Mouse (Mus musculus): ENCODE data around the gene Tmem19. TPM values are rescaled to one million over a fixed set of nuclear protein-coding genes. Genes with fewer than 3 reads are reported as not detected.

The Tmem19 gene
- polyA plus RNA-seq, 1 experiment from 2014 or later: 28.5 TPM

GRCm38 (mm10) chr10:115298683-115299082, 63.6 kb downstream of the Tmem19 start:
- no peak overlapping the region for H3K9ac ChIP-seq (ENCODE audit: low read length)
- H3K4me1 ChIP-seq (ENCODE audit: control insufficient read depth, insufficient read depth, low read length): no peaks in the 10 kb centered on the region
- H3K4me2 ChIP-seq (ENCODE audit: low read depth, low read length): no peak overlapping the region
- no peak overlapping the region for H3K27ac ChIP-seq (ENCODE audit: low read length)
- ATAC-seq (ENCODE audit: insufficient read depth, low FRiP score): no peak
- 88% methylated on average over 4 of the region's 4 CpGs for whole genome bisulfite sequencing
- H3K4me3 ChIP-seq (replicated peaks; ENCODE audit: low read length): no peak overlapping the region
- H3K27me3 ChIP-seq (ENCODE audit: control insufficient read depth, insufficient read depth, low read length): no peaks in the 10 kb centered on the region
- H3K9me3 ChIP-seq (replicated peaks; ENCODE audit: control insufficient read depth, low read length): no peaks in the 10 kb centered on the region
- H3K36me3 ChIP-seq (ENCODE audit: control insufficient read depth, insufficient read depth, low read length): peaks cover 7% of the 10 kb centered on the region; the same call in 1 of the 2 replicates

DNA sequence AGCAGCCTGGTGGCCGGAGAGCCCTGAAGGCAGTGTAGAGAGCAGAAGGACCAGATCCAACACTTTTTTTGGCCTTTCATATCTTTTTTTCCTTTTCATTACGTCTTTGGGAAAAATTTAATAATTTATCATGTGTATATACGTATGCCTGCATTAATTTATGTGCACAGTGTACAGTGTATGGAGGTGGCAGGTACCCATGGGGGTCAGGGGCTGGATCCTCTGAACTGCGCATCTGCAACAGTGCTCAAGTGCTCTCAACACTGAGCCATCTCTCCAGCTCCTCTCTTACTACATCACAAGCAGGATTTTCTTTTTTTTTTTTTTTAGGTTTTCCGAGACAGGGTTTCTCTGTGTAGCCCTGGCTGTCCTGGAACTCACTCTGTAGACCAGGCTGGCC, 64.7 kb downstream of the Tmem19 start:
- 83% methylated on average over 5 of the region's 5 CpGs for WGBS
- Histone ChIP-seq H3K4me1 (ENCODE audit: control insufficient read depth, insufficient read depth, low read length) (no peaks in the 10 kb centered on the region), H3K36me3 (ENCODE audit: control insufficient read depth, insufficient read depth, low read length) (peaks cover 7% of the 10 kb centered on the region; the same call in 1 of the 2 replicates), H3K27ac (ENCODE audit: low read length) (no peak overlapping the region), H3K27me3 (ENCODE audit: control insufficient read depth, insufficient read depth, low read length) (no peaks in the 10 kb centered on the region), H3K9ac (ENCODE audit: low read length) (no peak overlapping the region), H3K4me3 (replicated peaks; ENCODE audit: low read length) (no peak overlapping the region), H3K9me3 (replicated peaks; ENCODE audit: control insufficient read depth, low read length) (no peaks in the 10 kb centered on the region), H3K4me2 (ENCODE audit: low read depth, low read length) (no peak overlapping the region)
- no peak for ATAC-seq (ENCODE audit: insufficient read depth, low FRiP score)

DNA sequence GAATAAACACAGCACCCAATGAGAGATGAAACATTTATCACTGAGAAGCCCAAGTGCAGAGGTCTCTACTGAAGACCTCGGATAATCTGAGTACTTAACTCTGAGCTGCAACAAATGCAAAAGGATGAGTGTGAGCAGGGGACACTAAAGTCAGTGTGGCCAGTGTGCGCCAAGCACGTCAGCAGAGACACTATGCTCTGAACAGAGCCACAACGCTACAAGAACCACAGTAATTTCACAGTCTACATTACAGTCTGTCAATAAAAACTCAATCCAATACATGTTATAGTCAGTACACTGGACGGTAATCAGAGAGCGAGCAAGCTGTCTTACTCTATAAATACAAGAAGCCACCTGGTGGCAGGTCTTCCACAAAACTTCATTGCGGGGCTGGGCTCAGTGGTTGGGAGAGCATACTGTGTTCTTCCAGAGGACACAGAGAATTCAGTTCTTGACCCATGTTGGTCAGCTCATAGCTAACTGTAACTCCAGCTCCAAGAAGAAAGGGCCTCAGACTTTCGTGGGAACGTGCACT, 65.8 kb downstream of the Tmem19 start:
- Histone ChIP-seq H3K4me1 (ENCODE audit: control insufficient read depth, insufficient read depth, low read length) (no peaks in the 10 kb centered on the region), H3K4me3 (replicated peaks; ENCODE audit: low read length) (no peak overlapping the region), H3K27ac (ENCODE audit: low read length) (no peak overlapping the region), H3K9ac (ENCODE audit: low read length) (no peak overlapping the region), H3K9me3 (replicated peaks; ENCODE audit: control insufficient read depth, low read length) (no peaks in the 10 kb centered on the region), H3K4me2 (ENCODE audit: low read depth, low read length) (no peak overlapping the region), H3K27me3 (ENCODE audit: control insufficient read depth, insufficient read depth, low read length) (no peaks in the 10 kb centered on the region), H3K36me3 (ENCODE audit: control insufficient read depth, insufficient read depth, low read length) (peaks cover 13% of the 10 kb centered on the region; the same call in 1 of the 2 replicates)
- no peak for ATAC-seq (ENCODE audit: insufficient read depth, low FRiP score)
- WGBS: 68% methylated on average over 9 of the region's 9 CpGs

- H3K4me2 ChIP-seq (ENCODE audit: low read depth, low read length): no peak overlapping the region
- peaks cover 14% of the 10 kb centered on the region; the same call in 1 of the 2 replicates for H3K36me3 ChIP-seq (ENCODE audit: control insufficient read depth, insufficient read depth, low read length)
- no peaks in the 10 kb centered on the region for H3K4me1 ChIP-seq (ENCODE audit: control insufficient read depth, insufficient read depth, low read length)
- H3K4me3 ChIP-seq (replicated peaks; ENCODE audit: low read length): no peak overlapping the region
- WGBS: 94% methylated on average over 3 of the region's 3 CpGs
- no peaks in the 10 kb centered on the region for H3K27me3 ChIP-seq (ENCODE audit: control insufficient read depth, insufficient read depth, low read length)
- H3K9ac ChIP-seq (ENCODE audit: low read length): no peak overlapping the region
- ATAC-seq (ENCODE audit: insufficient read depth, low FRiP score): no peak
- no peaks in the 10 kb centered on the region for H3K9me3 ChIP-seq (replicated peaks; ENCODE audit: control insufficient read depth, low read length)
- no peak overlapping the region for H3K27ac ChIP-seq (ENCODE audit: low read length)
These were observed 67.1 kb downstream of the Tmem19 start for GRCm38 (mm10) chr10:115295162-115295561.

DNA sequence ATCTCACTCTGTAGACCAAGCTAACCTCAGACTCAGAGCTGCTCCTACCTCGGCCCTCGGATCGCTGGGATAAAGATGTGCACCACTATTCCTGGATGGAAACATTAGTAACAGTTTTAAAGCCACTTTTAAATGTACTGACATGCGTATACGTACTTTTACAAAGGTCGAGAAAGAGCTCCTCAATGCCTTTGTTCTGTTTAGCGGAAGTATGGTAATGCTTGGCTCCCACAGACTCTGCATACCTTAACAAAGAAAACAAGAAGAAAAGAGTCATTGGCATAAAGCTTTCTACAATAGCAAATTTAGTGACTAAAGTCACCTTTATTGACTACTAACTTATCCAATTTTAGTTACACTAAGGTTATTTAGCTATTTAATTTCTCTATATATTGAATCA, 67.6 kb downstream of the Tmem19 start:
- peaks cover 9% of the 10 kb centered on the region; the same call in 1 of the 2 replicates for H3K36me3 ChIP-seq (ENCODE audit: control insufficient read depth, insufficient read depth, low read length)
- no peak overlapping the region for H3K27ac ChIP-seq (ENCODE audit: low read length)
- no peaks in the 10 kb centered on the region for H3K4me1 ChIP-seq (ENCODE audit: control insufficient read depth, insufficient read depth, low read length)
- 95% methylated on average over 7 of the region's 7 CpGs for WGBS
- no peaks in the 10 kb centered on the region for H3K27me3 ChIP-seq (ENCODE audit: control insufficient read depth, insufficient read depth, low read length)
- no peak overlapping the region for H3K9ac ChIP-seq (ENCODE audit: low read length)
- H3K9me3 ChIP-seq (replicated peaks; ENCODE audit: control insufficient read depth, low read length): no peaks in the 10 kb centered on the region
- no peak overlapping the region for H3K4me2 ChIP-seq (ENCODE audit: low read depth, low read length)
- no peak for ATAC-seq (ENCODE audit: insufficient read depth, low FRiP score)
- no peak overlapping the region for H3K4me3 ChIP-seq (replicated peaks; ENCODE audit: low read length)

- H3K4me1 ChIP-seq (ENCODE audit: control insufficient read depth, insufficient read depth, low read length): no peaks in the 10 kb centered on the region
- no peak for ATAC-seq (ENCODE audit: insufficient read depth, low FRiP score)
- H3K27ac ChIP-seq (ENCODE audit: low read length): no peak overlapping the region
- no peaks in the 10 kb centered on the region for H3K9me3 ChIP-seq (replicated peaks; ENCODE audit: control insufficient read depth, low read length)
- no peak overlapping the region for H3K4me2 ChIP-seq (ENCODE audit: low read depth, low read length)
- peaks cover 7% of the 10 kb centered on the region; the same call in 1 of the 2 replicates for H3K36me3 ChIP-seq (ENCODE audit: control insufficient read depth, insufficient read depth, low read length)
- H3K9ac ChIP-seq (ENCODE audit: low read length): no peak overlapping the region
- no peaks in the 10 kb centered on the region for H3K27me3 ChIP-seq (ENCODE audit: control insufficient read depth, insufficient read depth, low read length)
- H3K4me3 ChIP-seq (replicated peaks; ENCODE audit: low read length): no peak overlapping the region
- 92% methylated on average over 7 of the region's 7 CpGs for WGBS
These were observed 68.4 kb downstream of the Tmem19 start for GRCm38 (mm10) chr10:115293946-115294345.

DNA sequence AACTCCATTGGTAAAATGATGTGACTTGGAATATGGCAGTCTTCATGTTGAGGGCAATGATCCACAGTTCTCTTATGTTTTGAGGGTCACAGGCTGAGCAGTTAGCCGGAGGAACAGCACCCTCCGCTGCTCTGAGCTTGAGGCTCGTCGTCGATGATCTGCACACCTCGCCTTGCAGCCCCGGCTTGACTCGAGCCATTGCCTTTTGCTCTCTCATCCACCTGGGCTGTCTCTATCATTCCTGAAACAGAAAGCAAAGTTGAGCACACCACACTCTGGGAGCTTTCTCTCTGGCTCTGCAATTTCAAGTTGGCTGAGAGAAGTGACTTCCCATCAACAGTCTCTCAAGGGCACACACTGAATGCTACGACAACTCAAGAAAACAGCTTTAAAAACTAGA, 71.6 kb downstream of the Tmem19 start:
- H3K27ac ChIP-seq (ENCODE audit: low read length): no peak overlapping the region
- H3K27me3 ChIP-seq (ENCODE audit: control insufficient read depth, insufficient read depth, low read length): no peaks in the 10 kb centered on the region
- H3K4me3 ChIP-seq (replicated peaks; ENCODE audit: low read length): no peak overlapping the region
- 94% methylated on average over 9 of the region's 9 CpGs for WGBS
- H3K4me2 ChIP-seq (ENCODE audit: low read depth, low read length): no peak overlapping the region
- ATAC-seq (ENCODE audit: insufficient read depth, low FRiP score): no peak
- H3K4me1 ChIP-seq (ENCODE audit: control insufficient read depth, insufficient read depth, low read length): no peaks in the 10 kb centered on the region
- no peaks in the 10 kb centered on the region for H3K9me3 ChIP-seq (replicated peaks; ENCODE audit: control insufficient read depth, low read length)
- peaks cover 19% of the 10 kb centered on the region for H3K36me3 ChIP-seq (ENCODE audit: control insufficient read depth, insufficient read depth, low read length)
- no peak overlapping the region for H3K9ac ChIP-seq (ENCODE audit: low read length)

Other genes starting within 250 kb of the Tmem19 start
- gene Tph2, start 177.5 kb downstream of the Tmem19 start, polyA plus RNA-seq (2015; fragmentation: Nextera tagmentation; extraction: Ambion mirVana): 0.05 TPM in 1 of 2 replicates, not detected in the other
- 43.4 and 49.5 TPM in 2 replicates for gene Tbc1d15, start 111.0 kb downstream of the Tmem19 start, polyA plus RNA-seq (2015; fragmentation: Nextera tagmentation; extraction: Ambion mirVana)
- 3.6 and 4.2 TPM in 2 replicates for gene Rab21, start 46.9 kb downstream of the Tmem19 start, polyA plus RNA-seq (2015; fragmentation: Nextera tagmentation; extraction: Ambion mirVana)
- gene Thap2, start 21.9 kb upstream of the Tmem19 start, polyA plus RNA-seq (2015; fragmentation: Nextera tagmentation; extraction: Ambion mirVana): 21.3 and 24.1 TPM in 2 replicates
- gene Zfc3h1, start 22.5 kb upstream of the Tmem19 start, polyA plus RNA-seq (2015; fragmentation: Nextera tagmentation; extraction: Ambion mirVana): 19.7 and 20.5 TPM in 2 replicates
- not detected in 2 replicates for gene A930009A15Rik, start 207.5 kb upstream of the Tmem19 start, polyA plus RNA-seq (2015; fragmentation: Nextera tagmentation; extraction: Ambion mirVana)
- 4.4 and 4.8 TPM in 2 replicates for gene Lgr5, start 225.3 kb upstream of the Tmem19 start, polyA plus RNA-seq (2015; fragmentation: Nextera tagmentation; extraction: Ambion mirVana)

All from stomach, embryonic 16.5 days (tissue).